Mouse (Mus musculus): ENCODE measurements at regions not wholly inside any gene's neighbourhood (a gene's known extent, or its start where the extent isn't known, plus 50 kb on each side); places are given as distances from the start of the nearest gene placed in this dataset.
A peak's percentile ranks its signal among the peaks of the same experiment; 100 is the strongest.

DNA sequence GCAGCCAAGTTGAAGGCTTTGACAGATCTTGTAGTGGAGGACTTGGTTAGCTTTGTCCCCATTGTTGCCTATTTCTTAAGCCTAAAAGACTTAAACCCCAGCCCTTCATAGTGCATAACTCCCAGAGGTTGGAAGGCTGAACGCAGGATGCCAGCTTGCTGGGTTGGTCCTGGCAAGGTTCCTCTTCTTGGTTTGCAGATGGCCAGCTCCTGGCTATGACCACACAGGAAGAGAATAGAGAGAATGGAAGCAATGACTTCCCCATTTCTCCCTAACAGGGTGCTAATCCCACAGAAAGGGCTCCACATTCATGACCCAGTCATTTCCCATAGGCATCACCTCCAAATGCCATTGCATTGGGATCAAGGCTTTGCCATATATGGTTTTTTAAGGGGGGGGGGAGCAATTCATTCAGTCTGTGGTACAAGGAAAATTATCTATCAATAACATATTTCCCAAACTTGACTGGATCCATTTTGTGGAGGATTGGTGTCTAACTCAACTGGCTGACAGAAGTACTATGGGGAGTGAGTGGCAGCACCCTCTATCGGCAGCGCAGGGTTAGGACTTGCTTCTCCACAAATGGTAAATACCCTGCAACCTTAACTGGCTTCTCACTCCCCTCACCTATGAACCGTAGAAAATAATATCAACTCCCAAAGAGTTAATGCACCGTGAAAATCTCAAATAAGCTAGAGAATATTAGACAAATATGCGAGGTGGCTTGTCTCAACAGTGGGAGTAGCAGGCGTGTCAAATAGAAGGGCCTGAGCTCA, 99.4 kb downstream of the Rps24 start:
- Histone ChIP-seq H3K9me3 (ENCODE audit: control insufficient read depth, low read length) (no peaks in the 10 kb centered on the region), H3K4me1 (ENCODE audit: control insufficient read depth, insufficient read depth, low read length) (no peaks in the 10 kb centered on the region), H3K36me3 (ENCODE audit: control insufficient read depth, insufficient read depth, low read length) (no peaks in the 10 kb centered on the region), H3K27me3 (replicated peaks; ENCODE audit: control insufficient read depth, insufficient read depth, low read length) (no peaks in the 10 kb centered on the region), H3K4me2 (ENCODE audit: low read depth, low read length) (no peak overlapping the region), H3K4me3 (ENCODE audit: low read depth, low read length) (no peak overlapping the region), H3K27ac (replicated peaks; ENCODE audit: low read depth, low read length) (no peak overlapping the region), H3K9ac (ENCODE audit: low read depth, low read length) (no peak overlapping the region)
- 55% methylated on average over 7 of the region's 7 CpGs for WGBS
- ATAC-seq (ENCODE audit: low read depth) (no peak), DNase-seq (ENCODE audit: low spot score) (no peak)

DNA sequence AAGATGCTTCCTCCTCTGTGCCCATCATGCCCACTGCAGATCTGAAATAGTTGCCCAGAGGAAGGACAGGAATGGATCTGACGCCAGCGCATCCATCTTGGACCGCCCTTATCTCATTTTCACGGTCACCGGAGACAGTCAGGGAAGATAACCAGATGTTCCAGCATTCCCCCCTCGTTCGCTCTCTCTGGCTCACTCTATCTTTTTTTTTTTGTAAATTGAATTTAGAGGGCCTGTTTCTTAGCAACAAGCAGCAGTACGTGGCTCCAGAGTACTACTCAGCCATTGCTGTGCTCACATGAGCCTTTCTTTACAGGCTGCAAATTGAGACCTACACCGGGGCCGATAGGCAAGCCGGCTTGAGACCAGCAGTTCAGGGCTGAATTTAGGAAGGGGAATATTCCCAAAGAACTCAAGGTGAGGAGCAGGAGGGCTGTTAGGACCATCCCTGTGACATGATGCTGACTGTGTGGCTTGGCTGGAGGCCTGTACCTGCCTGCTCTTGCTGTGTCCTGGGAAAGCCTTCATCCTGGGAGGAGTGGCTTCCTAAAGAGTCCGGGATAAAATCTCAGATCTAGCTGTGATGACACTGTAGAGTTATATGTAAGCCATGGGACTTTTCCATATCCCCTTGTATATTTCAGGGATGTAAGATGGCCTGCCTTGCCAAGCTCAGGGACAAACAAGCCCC, 100.2 kb downstream of the Rps24 start:
- H3K4me2 ChIP-seq (ENCODE audit: low read depth, low read length), result no peak overlapping the region
- H3K9me3 ChIP-seq (ENCODE audit: control insufficient read depth, low read length), result no peaks in the 10 kb centered on the region
- no peak overlapping the region for H3K27ac ChIP-seq (replicated peaks; ENCODE audit: low read depth, low read length)
- no peak; the same call in 1 of the 2 replicates for ATAC-seq (ENCODE audit: low read depth)
- DNase-seq (ENCODE audit: low spot score), result peak; percentile 38
- no peaks in the 10 kb centered on the region for H3K36me3 ChIP-seq (ENCODE audit: control insufficient read depth, insufficient read depth, low read length)
- H3K27me3 ChIP-seq (replicated peaks; ENCODE audit: control insufficient read depth, insufficient read depth, low read length), result no peaks in the 10 kb centered on the region
- no peak overlapping the region for H3K9ac ChIP-seq (ENCODE audit: low read depth, low read length)
- H3K4me3 ChIP-seq (ENCODE audit: low read depth, low read length), result no peak overlapping the region
- 66% methylated on average over 12 of the region's 12 CpGs for WGBS
- no peaks in the 10 kb centered on the region for H3K4me1 ChIP-seq (ENCODE audit: control insufficient read depth, insufficient read depth, low read length)

DNA sequence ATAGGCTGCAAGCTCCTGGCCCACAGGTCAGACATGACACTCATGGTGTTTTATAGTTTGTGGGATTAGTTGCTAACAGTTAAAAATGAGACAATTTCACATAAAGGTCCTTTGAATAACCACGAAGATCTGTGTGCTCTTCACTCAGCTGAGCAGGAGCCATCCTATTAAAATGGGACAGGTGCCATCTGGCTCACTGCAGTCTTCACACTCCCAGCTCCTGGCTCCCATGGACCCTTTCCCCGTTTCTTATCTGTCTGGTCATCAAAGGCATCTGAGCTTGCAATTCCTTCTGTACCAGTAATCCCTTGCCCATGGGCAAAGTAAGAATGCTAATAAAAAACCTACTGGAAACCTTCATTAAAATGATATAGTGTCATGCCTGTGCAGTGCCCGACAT, 101.1 kb downstream of the Rps24 start:
- Histone ChIP-seq H3K4me3 (ENCODE audit: low read depth, low read length) (no peak overlapping the region), H3K4me1 (ENCODE audit: control insufficient read depth, insufficient read depth, low read length) (no peaks in the 10 kb centered on the region), H3K9ac (ENCODE audit: low read depth, low read length) (no peak overlapping the region), H3K9me3 (ENCODE audit: control insufficient read depth, low read length) (no peaks in the 10 kb centered on the region), H3K27me3 (replicated peaks; ENCODE audit: control insufficient read depth, insufficient read depth, low read length) (no peaks in the 10 kb centered on the region), H3K4me2 (ENCODE audit: low read depth, low read length) (no peak overlapping the region), H3K36me3 (ENCODE audit: control insufficient read depth, insufficient read depth, low read length) (no peaks in the 10 kb centered on the region), H3K27ac (replicated peaks; ENCODE audit: low read depth, low read length) (no peak overlapping the region)
- WGBS, result 73% methylated on average over 3 of the region's 3 CpGs
- no peak for ATAC-seq (ENCODE audit: low read depth)
- no peak for DNase-seq (ENCODE audit: low spot score)

DNA sequence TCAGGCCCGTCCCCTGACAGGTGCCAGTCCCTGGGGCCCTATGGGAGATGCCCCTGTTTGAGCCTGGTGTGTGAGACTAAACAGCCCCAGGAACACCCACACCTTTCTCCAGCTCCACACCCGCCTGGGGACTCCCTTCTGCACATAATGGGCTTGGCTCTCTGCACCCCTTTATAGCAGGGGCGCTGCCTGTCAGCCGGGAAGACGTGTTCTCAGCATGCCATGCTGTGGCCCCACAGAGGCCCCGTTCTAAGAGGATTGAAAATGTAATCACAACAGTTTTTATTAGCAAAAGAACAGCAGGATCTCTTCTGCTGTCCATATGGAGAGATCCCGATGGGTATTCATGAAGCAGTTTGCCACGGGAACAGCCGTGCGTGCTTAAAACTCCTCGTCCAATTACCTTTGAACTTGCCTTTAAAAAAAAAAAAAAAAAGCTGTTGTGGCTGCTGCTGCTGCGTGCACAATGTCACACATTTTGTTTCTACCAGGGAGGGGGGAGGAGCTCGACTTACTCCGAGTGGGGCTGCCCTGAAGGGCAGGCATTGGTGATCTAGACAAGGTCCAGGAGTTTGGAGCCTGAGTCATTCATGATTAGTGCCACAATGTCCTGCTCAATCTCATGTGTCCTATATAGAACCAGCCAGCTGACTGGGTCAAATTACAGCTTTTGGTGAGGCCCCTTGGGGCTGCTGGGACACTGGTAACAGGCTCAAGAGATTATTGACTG, 119.7 kb downstream of the Rps24 start:
- H3K27me3 ChIP-seq (replicated peaks; ENCODE audit: control insufficient read depth, insufficient read depth, low read length), result no peaks in the 10 kb centered on the region
- 0 out of 2 replicates have a peak, but pooled peaks cover 6% of the 10 kb centered on the region for H3K9me3 ChIP-seq (ENCODE audit: control insufficient read depth, low read length)
- DNase-seq (ENCODE audit: low spot score) (peak; percentile 55), ATAC-seq (ENCODE audit: low read depth) (peak; percentile 67)
- no peak overlapping the region for H3K4me2 ChIP-seq (ENCODE audit: low read depth, low read length)
- H3K9ac ChIP-seq (ENCODE audit: low read depth, low read length), result no peak overlapping the region
- no peak overlapping the region for H3K4me3 ChIP-seq (ENCODE audit: low read depth, low read length)
- peaks cover 9% of the 10 kb centered on the region; the same call in 1 of the 2 replicates for H3K4me1 ChIP-seq (ENCODE audit: control insufficient read depth, insufficient read depth, low read length)
- 28% methylated on average over 14 of the region's 14 CpGs for WGBS
- H3K27ac ChIP-seq (replicated peaks; ENCODE audit: low read depth, low read length), result no peak overlapping the region
- H3K36me3 ChIP-seq (ENCODE audit: control insufficient read depth, insufficient read depth, low read length), result no peaks in the 10 kb centered on the region

DNA sequence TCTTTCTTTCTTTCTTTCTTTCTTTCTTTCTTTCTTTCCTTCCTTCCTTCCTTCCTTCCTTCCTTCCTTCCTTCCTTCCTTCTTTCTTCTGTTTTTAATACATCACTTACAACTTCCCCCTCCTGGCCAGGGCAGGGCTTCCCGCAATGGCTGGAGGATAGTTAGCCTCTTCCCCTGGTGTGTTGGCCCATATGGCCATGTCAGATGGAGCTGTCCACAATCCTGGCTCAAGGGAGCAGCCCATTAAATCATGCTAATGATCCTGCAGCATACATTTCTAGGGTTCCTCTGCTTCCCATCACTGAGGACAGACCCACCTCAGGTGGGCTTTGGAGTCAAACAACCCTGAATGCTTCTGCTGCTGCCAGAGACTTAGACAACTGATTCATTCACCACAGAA, 121.4 kb downstream of the Rps24 start:
- Histone ChIP-seq H3K4me3 (ENCODE audit: low read depth, low read length) (no peak overlapping the region), H3K4me1 (ENCODE audit: control insufficient read depth, insufficient read depth, low read length) (peaks cover 13% of the 10 kb centered on the region), H3K9ac (ENCODE audit: low read depth, low read length) (no peak overlapping the region), H3K27me3 (replicated peaks; ENCODE audit: control insufficient read depth, insufficient read depth, low read length) (no peaks in the 10 kb centered on the region), H3K36me3 (ENCODE audit: control insufficient read depth, insufficient read depth, low read length) (no peaks in the 10 kb centered on the region), H3K27ac (replicated peaks; ENCODE audit: low read depth, low read length) (no peak overlapping the region), H3K9me3 (ENCODE audit: control insufficient read depth, low read length) (0 out of 2 replicates have a peak, but pooled peaks cover 6% of the 10 kb centered on the region), H3K4me2 (ENCODE audit: low read depth, low read length) (no peak overlapping the region)
- DNase-seq (ENCODE audit: low spot score) (no peak), ATAC-seq (ENCODE audit: low read depth) (no peak)
- WGBS, result 81% methylated on average over 1 of the region's 1 CpGs

DNA sequence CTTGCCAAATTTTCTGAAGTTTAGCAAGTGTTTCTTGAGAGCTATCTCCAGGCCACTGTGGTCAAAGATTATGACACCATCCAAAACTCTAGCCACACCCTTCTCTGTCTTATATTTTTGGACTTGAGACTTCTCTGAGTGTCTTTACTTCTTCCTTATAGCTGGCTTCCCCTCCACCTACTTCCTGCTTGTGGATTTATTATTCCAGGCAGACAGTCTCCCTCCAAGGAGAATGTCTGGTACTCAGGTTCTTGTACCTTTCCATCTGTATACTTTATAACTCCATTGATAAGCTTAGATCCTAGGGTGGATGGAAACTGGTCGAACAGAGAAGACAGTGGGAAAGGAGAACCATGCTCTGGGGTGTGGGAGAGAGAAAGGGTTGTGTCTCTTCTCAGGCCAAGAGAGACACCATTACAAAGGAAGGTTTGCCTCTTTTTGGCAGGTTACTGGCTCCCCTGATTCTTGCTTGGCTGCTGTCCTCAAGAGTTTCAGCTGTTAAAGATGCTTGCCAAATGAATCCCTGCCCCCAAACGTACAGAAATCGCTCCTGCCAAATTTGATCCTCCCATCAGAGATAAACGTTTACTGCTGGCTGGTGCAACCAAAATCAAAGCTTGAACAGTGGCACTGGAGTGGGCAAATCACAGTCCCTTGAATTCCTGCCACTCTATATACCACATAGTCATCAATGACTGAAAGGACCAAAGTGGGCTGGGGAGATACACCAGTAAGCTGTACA, 125.5 kb downstream of the Rps24 start:
- Histone ChIP-seq H3K4me1 (ENCODE audit: control insufficient read depth, insufficient read depth, low read length) (peaks cover 4% of the 10 kb centered on the region; the same call in 1 of the 2 replicates), H3K4me3 (ENCODE audit: low read depth, low read length) (no peak overlapping the region), H3K27ac (replicated peaks; ENCODE audit: low read depth, low read length) (no peak overlapping the region), H3K27me3 (replicated peaks; ENCODE audit: control insufficient read depth, insufficient read depth, low read length) (no peaks in the 10 kb centered on the region), H3K36me3 (ENCODE audit: control insufficient read depth, insufficient read depth, low read length) (no peaks in the 10 kb centered on the region), H3K9me3 (ENCODE audit: control insufficient read depth, low read length) (0 out of 2 replicates have a peak, but pooled peaks cover 6% of the 10 kb centered on the region), H3K4me2 (ENCODE audit: low read depth, low read length) (no peak overlapping the region), H3K9ac (ENCODE audit: low read depth, low read length) (no peak overlapping the region)
- WGBS, result 39% methylated on average over 4 of the region's 4 CpGs
- DNase-seq (ENCODE audit: low spot score) (peak; percentile 45), ATAC-seq (ENCODE audit: low read depth) (no peak)

DNA sequence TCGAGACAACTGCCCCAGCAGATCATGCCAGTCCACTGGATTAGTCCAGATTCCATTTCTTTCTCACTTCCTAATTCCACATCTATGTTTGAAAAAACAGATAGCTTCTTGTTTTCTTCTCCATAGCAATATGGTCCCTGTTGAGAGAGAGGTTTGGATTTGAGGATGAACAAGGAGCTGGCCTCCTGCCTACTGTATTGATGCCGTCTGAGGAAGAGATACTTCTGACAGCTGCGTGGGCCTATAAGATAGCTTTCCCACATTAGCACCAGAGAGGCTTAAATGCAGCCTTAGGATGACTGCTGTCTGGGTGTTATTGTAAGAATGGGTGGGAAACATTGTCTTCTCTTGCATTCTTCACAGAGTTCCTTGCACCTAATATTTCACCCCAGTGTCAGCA, 128.9 kb downstream of the Rps24 start:
- Histone ChIP-seq H3K9ac (ENCODE audit: low read depth, low read length) (no peak overlapping the region), H3K4me3 (ENCODE audit: low read depth, low read length) (no peak overlapping the region), H3K36me3 (ENCODE audit: control insufficient read depth, insufficient read depth, low read length) (no peaks in the 10 kb centered on the region), H3K27ac (replicated peaks; ENCODE audit: low read depth, low read length) (no peak overlapping the region), H3K4me2 (ENCODE audit: low read depth, low read length) (no peak overlapping the region), H3K27me3 (replicated peaks; ENCODE audit: control insufficient read depth, insufficient read depth, low read length) (no peaks in the 10 kb centered on the region), H3K4me1 (ENCODE audit: control insufficient read depth, insufficient read depth, low read length) (peaks cover 4% of the 10 kb centered on the region; the same call in 1 of the 2 replicates), H3K9me3 (ENCODE audit: control insufficient read depth, low read length) (no peaks in the 10 kb centered on the region)
- ATAC-seq (ENCODE audit: low read depth), result no peak
- WGBS, result 84% methylated on average over 3 of the region's 3 CpGs
- no peak for DNase-seq (ENCODE audit: low spot score)
